Mouse (Mus musculus) embryonic fibroblast, embryonic 13.5 days (primary cell): Measurements from ENCODE around the gene Ttll6. TPM values are rescaled to one million over a fixed set of nuclear protein-coding genes. Genes with fewer than 3 reads are reported as not detected.

Experiments used
- H3K27ac ChIP-seq: 2 replicates; pipeline ENCODE4 v1.5.1; 2012; ENCODE audit warnings: low read length, control low read depth, inconsistent platforms; ENCODE audit not compliant: insufficient read depth
- H3K4me1 ChIP-seq: 2 replicates; pipeline ENCODE4 v1.6.1; 2011; ENCODE audit warnings: low read length; ENCODE audit not compliant: control insufficient read depth, insufficient read depth
- H3K4me3 ChIP-seq: 2 replicates; pipeline ENCODE4 v1.5.1; 2011; ENCODE audit warnings: mild to moderate bottlenecking, control low read depth, low read length; ENCODE audit not compliant: insufficient read depth
- CTCF ChIP-seq: IDR thresholded peaks from 2 replicates; pipeline ENCODE4 v1.5.1; 2011; ENCODE audit warnings: mild to moderate bottlenecking, control low read depth, low read length, moderate library complexity, borderline replicate concordance; ENCODE audit not compliant: insufficient read depth
- POLR2A ChIP-seq: IDR thresholded peaks from 2 replicates; pipeline ENCODE4 v1.6.1; 2011; ENCODE audit warnings: low read depth, mild to moderate bottlenecking, control low read depth, low read length, moderate library complexity
- polyA plus RNA-seq: library from polyadenylated mRNA; stranded (reverse); fragments of >200 nt; gene quantifications from 2 replicates; pipeline ENCODE4 v1.2.4, GENCODE M21; 2011; ENCODE audit warnings: low read depth; ENCODE audit not compliant: missing spikeins, insufficient read length

Ttll6 gene
- polyA plus RNA-seq, 1 experiment, result not detected

- TF ChIP-seq CTCF (no peak), POLR2A (no peak)
- Histone ChIP-seq H3K4me3 (no peak overlapping the region), H3K4me1 (no peaks in the 10 kb centered on the region; the same call in 1 of the 2 replicates), H3K27ac (no peak overlapping the region)
These were observed 13.9 kb downstream of the Ttll6 start for GRCm38 (mm10) chr11:96147471-96147870.

- Histone ChIP-seq H3K27ac (no peak overlapping the region), H3K4me1 (no peaks in the 10 kb centered on the region), H3K4me3 (no peak overlapping the region)
- no peak for TF ChIP-seq CTCF
- no peak for TF ChIP-seq POLR2A
These were observed 31.2 kb downstream of the Ttll6 start for GRCm38 (mm10) chr11:96164769-96165168.

- Histone ChIP-seq H3K27ac (no peak overlapping the region), H3K4me1 (no peaks in the 10 kb centered on the region), H3K4me3 (no peak overlapping the region)
- TF ChIP-seq CTCF (no peak), POLR2A (no peak)
These were observed 34.5 kb downstream of the Ttll6 start for GRCm38 (mm10) chr11:96168125-96168524.

- TF ChIP-seq POLR2A (no peak), CTCF (no peak)
- H3K4me1 ChIP-seq, result no peaks in the 10 kb centered on the region
- H3K27ac ChIP-seq, result no peak overlapping the region
- no peak overlapping the region for H3K4me3 ChIP-seq
These were observed 35.4 kb downstream of the Ttll6 start for GRCm38 (mm10) chr11:96169016-96169415.

- TF ChIP-seq POLR2A, result no peak
- TF ChIP-seq CTCF, result no peak
- Histone ChIP-seq H3K4me3 (no peak overlapping the region), H3K4me1 (no peaks in the 10 kb centered on the region), H3K27ac (no peak overlapping the region)
These were observed 37.3 kb downstream of the Ttll6 start for GRCm38 (mm10) chr11:96170711-96171379.

- H3K27ac ChIP-seq, result no peak overlapping the region
- TF ChIP-seq CTCF (no peak), POLR2A (no peak)
- H3K4me3 ChIP-seq, result no peak overlapping the region
- no peaks in the 10 kb centered on the region for H3K4me1 ChIP-seq
These were observed 38.0 kb downstream of the Ttll6 start for GRCm38 (mm10) chr11:96171601-96172000.

GRCm38 (mm10) chr11:96172511-96173287, 39.1 kb downstream of the Ttll6 start:
- Histone ChIP-seq H3K4me3 (no peak overlapping the region), H3K27ac (no peak overlapping the region)

GRCm38 (mm10) chr11:96173288-96173840, 39.8 kb downstream of the Ttll6 start:
- H3K27ac ChIP-seq, result no peak overlapping the region
- TF ChIP-seq CTCF (no peak), POLR2A (no peak)
- no peak overlapping the region for H3K4me3 ChIP-seq
- H3K4me1 ChIP-seq, result no peaks in the 10 kb centered on the region

More at GRCm38 (mm10) chr11:96172511-96173287, 39.1 kb downstream of the Ttll6 start:
- no peaks in the 10 kb centered on the region for H3K4me1 ChIP-seq
- TF ChIP-seq POLR2A (no peak), CTCF (no peak)

- H3K27ac ChIP-seq, result no peak overlapping the region
- no peaks in the 10 kb centered on the region for H3K4me1 ChIP-seq
- no peak overlapping the region for H3K4me3 ChIP-seq
- TF ChIP-seq POLR2A, result no peak
- no peak for TF ChIP-seq CTCF
These were observed 41.3 kb downstream of the Ttll6 start for GRCm38 (mm10) chr11:96174881-96175280.

GRCm38 (mm10) chr11:96175511-96175910, 41.9 kb downstream of the Ttll6 start:
- TF ChIP-seq CTCF, result no peak
- TF ChIP-seq POLR2A, result no peak
- Histone ChIP-seq H3K4me1 (no peaks in the 10 kb centered on the region), H3K4me3 (no peak overlapping the region), H3K27ac (no peak overlapping the region)
